ENCODE assay signal across 23 mouse cellular contexts in the genomic region with DNA sequence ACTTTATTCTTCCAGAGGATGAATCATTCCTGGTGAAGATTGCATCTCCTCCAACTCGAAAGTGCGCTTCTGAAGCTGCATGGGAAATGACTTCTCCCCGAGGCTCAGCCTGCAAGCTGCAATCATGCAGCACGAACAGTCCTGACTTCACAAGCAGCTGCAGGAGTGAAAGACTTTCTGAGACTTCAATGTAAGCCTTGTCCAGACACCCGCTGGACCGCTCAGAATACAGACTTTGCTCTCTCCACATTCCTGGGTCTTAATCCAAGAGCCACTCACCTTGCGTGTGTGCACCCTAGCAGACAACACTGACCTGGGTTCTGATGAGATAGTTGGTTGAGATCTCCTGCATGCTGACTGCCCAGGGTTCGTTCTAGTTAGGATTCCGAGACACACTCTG. TPM values are rescaled to one million over a fixed set of nuclear protein-coding genes. Genes with fewer than 3 reads are reported as not detected.
A peak's percentile ranks its signal among the peaks of the same experiment; 100 is the strongest.
DNase-seq lines count a peak whose midpoint lies in the region; ATAC-seq and TF ChIP-seq lines count a peak whose summit lies in the region.
"Had no signal": no experiment of that assay in that cellular context is flagged by ENCODE, and none has a peak within 500 bp of the region (broad histone marks: within the 10 kb centered on the region; RNA-seq: fewer than 3 reads in every experiment).

No protein-coding gene starts in this region.

- H3K9ac ChIP-seq in midbrain, postnatal 0 days (replicated peaks; ENCODE audit: low read length, poor library complexity, severe bottlenecking): no peak overlapping the region
- H3K9ac ChIP-seq in hindbrain, embryonic 15.5 days: no peak overlapping the region
- H3K9ac ChIP-seq in neural tube, embryonic 12.5 days: no peak overlapping the region
- H3K9ac ChIP-seq: forebrain, embryonic 15.5 days; liver, postnatal 0 days had no signal

- peaks cover 98% of the 10 kb centered on the region for H3K27me3 ChIP-seq in midbrain, embryonic 10.5 days (ENCODE audit: low read depth, poor library complexity, severe bottlenecking)
- peaks cover 38% of the 10 kb centered on the region for H3K27me3 ChIP-seq in midbrain, postnatal 0 days (ENCODE audit: insufficient read depth, low read length)
- peaks cover 93% of the 10 kb centered on the region for H3K27me3 ChIP-seq in hindbrain, embryonic 10.5 days (ENCODE audit: insufficient read depth, poor library complexity, severe bottlenecking)
- H3K27me3 ChIP-seq in hindbrain, embryonic 15.5 days: peaks cover 64% of the 10 kb centered on the region
- H3K27me3 ChIP-seq in neural tube, embryonic 12.5 days (replicated peaks): peaks cover 21% of the 10 kb centered on the region
- H3K27me3 ChIP-seq: megakaryocyte, embryonic 14.5 days had no signal

- H3K4me3 ChIP-seq in midbrain, embryonic 10.5 days: peak overlapping the region; percentile 29
- no peak overlapping the region for H3K4me3 ChIP-seq in midbrain, postnatal 0 days (ENCODE audit: low read depth, low read length)
- peak overlapping the region; percentile 16 for H3K4me3 ChIP-seq in hindbrain, embryonic 10.5 days
- no peak overlapping the region for H3K4me3 ChIP-seq in hindbrain, embryonic 15.5 days
- H3K4me3 ChIP-seq in neural tube, embryonic 12.5 days: no peak overlapping the region
- H3K4me3 ChIP-seq: erythroblast, embryonic 14.5 days; forebrain, embryonic 15.5 days; heart, adult 2 months; layer of hippocampus, adult 2 months; megakaryocyte, embryonic 14.5 days; myocyte had no signal

- 17% methylated on average over 9 of the region's 9 CpGs for WGBS in midbrain, embryonic 10.5 days
- 24% methylated on average over 9 of the region's 9 CpGs for WGBS in midbrain, postnatal 0 days
- 29% methylated on average over 9 of the region's 9 CpGs for WGBS in hindbrain, embryonic 10.5 days
- WGBS in hindbrain, embryonic 15.5 days: 26% methylated on average over 9 of the region's 9 CpGs
- 20% methylated on average over 9 of the region's 9 CpGs for WGBS in neural tube, embryonic 12.5 days

- H3K36me3 ChIP-seq in midbrain, embryonic 10.5 days: peaks cover 8% of the 10 kb centered on the region
- H3K36me3 ChIP-seq in midbrain, postnatal 0 days (ENCODE audit: insufficient read depth, low read length): no peaks in the 10 kb centered on the region
- peaks cover 6% of the 10 kb centered on the region for H3K36me3 ChIP-seq in hindbrain, embryonic 10.5 days
- no peaks in the 10 kb centered on the region for H3K36me3 ChIP-seq in hindbrain, embryonic 15.5 days
- no peaks in the 10 kb centered on the region for H3K36me3 ChIP-seq in neural tube, embryonic 12.5 days
- H3K36me3 ChIP-seq: forebrain, embryonic 15.5 days had no signal

- no peak overlapping the region for H3K4me2 ChIP-seq in midbrain, postnatal 0 days (ENCODE audit: low read depth, low read length, poor library complexity, severe bottlenecking)
- no peak overlapping the region for H3K4me2 ChIP-seq in hindbrain, embryonic 15.5 days
- peak overlapping the region; percentile 26 for H3K4me2 ChIP-seq in neural tube, embryonic 12.5 days (replicated peaks)
- H3K4me2 ChIP-seq: forebrain, embryonic 15.5 days had no signal

- TF ChIP-seq CTCF in midbrain, postnatal 0 days (IDR thresholded peaks at IDR 0.05): no peak

- peak overlapping the region; percentile 77 for H3K27ac ChIP-seq in midbrain, embryonic 10.5 days (replicated peaks)
- H3K27ac ChIP-seq in midbrain, postnatal 0 days (ENCODE audit: low read depth, low read length): no peak overlapping the region
- peak overlapping the region; percentile 77 for H3K27ac ChIP-seq in hindbrain, embryonic 10.5 days
- peak overlapping the region; percentile 7; the same call in 1 of the 2 replicates for H3K27ac ChIP-seq in hindbrain, embryonic 15.5 days (replicated peaks)
- H3K27ac ChIP-seq in neural tube, embryonic 12.5 days: no peak overlapping the region
- H3K27ac ChIP-seq: forebrain, embryonic 15.5 days; heart, adult 2 months; layer of hippocampus, adult 2 months had no signal

- H3K4me1 ChIP-seq in midbrain, embryonic 10.5 days: peaks cover 97% of the 10 kb centered on the region
- H3K4me1 ChIP-seq in midbrain, postnatal 0 days (ENCODE audit: insufficient read depth, low read length): no peaks in the 10 kb centered on the region
- H3K4me1 ChIP-seq in hindbrain, embryonic 10.5 days (replicated peaks): peaks cover 86% of the 10 kb centered on the region
- H3K4me1 ChIP-seq in hindbrain, embryonic 15.5 days (replicated peaks): peaks cover 7% of the 10 kb centered on the region; the same call in 1 of the 2 replicates
- peaks cover 55% of the 10 kb centered on the region for H3K4me1 ChIP-seq in neural tube, embryonic 12.5 days
- H3K4me1 ChIP-seq: megakaryocyte, embryonic 14.5 days had no signal

- peak; percentile 49 for DNase-seq in midbrain, embryonic 10.5 days (ENCODE audit: low spot score)
- DNase-seq in midbrain, postnatal 0 days (ENCODE audit: low spot score): no peak
- DNase-seq in hindbrain, embryonic 10.5 days (ENCODE audit: low spot score): peak; percentile 29
- no peak for DNase-seq in ovary, postnatal 10 days (ENCODE audit: low spot score)
- DNase-seq: cerebellum, adult 9-10 months; gastrocnemius, postnatal 14 days; heart, adult 2 months; kidney, adult 2 months; kidney, postnatal 10 days; left cerebral cortex, postnatal 4 days; liver, postnatal 0 days; lung, postnatal 14 days had no signal

- no peaks in the 10 kb centered on the region for H3K9me3 ChIP-seq in midbrain, embryonic 10.5 days (replicated peaks)
- H3K9me3 ChIP-seq in midbrain, postnatal 0 days (ENCODE audit: low read length): no peaks in the 10 kb centered on the region
- no peaks in the 10 kb centered on the region for H3K9me3 ChIP-seq in hindbrain, embryonic 10.5 days
- no peaks in the 10 kb centered on the region for H3K9me3 ChIP-seq in hindbrain, embryonic 15.5 days
- no peaks in the 10 kb centered on the region for H3K9me3 ChIP-seq in neural tube, embryonic 12.5 days
- H3K9me3 ChIP-seq: forebrain, embryonic 15.5 days; megakaryocyte, embryonic 14.5 days had no signal

- no peak for ATAC-seq in midbrain, postnatal 0 days (ENCODE audit: low FRiP score)
- ATAC-seq in hindbrain, embryonic 15.5 days (ENCODE audit: low FRiP score, low read depth): no peak
- no peak for ATAC-seq in neural tube, embryonic 12.5 days (ENCODE audit: low FRiP score, low read depth)
- ATAC-seq in erythroblast, adult 5-6 weeks (replicated peaks; ENCODE audit: low FRiP score, poor library complexity, severe bottlenecking): no peak
- ATAC-seq: forebrain, embryonic 15.5 days; liver, postnatal 0 days had no signal

RNA-seq across cellular contexts. Expression of a gene that starts 26.2 kb away (rescaled TPM):
- polyA plus RNA-seq in midbrain, embryonic 10.5 days (2016; fragmentation: Nextera tagmentation; extraction: Ambion mirVana): 33.6 and 34.3 TPM in 2 replicates
- total RNA-seq in midbrain, postnatal 0 days (2014; rRNA removed): 5.3 and 5.8 TPM in 2 replicates
- 4.4 and 4.5 TPM in 2 replicates for polyA plus RNA-seq in midbrain, postnatal 0 days (2015; fragmentation: Nextera tagmentation; extraction: Ambion mirVana)
- 47.6 and 54.6 TPM in 2 replicates for polyA plus RNA-seq in hindbrain, embryonic 10.5 days (2016; fragmentation: Nextera tagmentation; extraction: Ambion mirVana)
- polyA plus RNA-seq in hindbrain, embryonic 15.5 days (2015; fragmentation: Nextera tagmentation; extraction: Ambion mirVana): 14.0 and 16.3 TPM in 2 replicates
- polyA plus RNA-seq in neural tube, embryonic 12.5 days (2016; fragmentation: Nextera tagmentation; extraction: Ambion mirVana): 44.6 and 45.4 TPM in 2 replicates
- not detected in 2 replicates for total RNA-seq in erythroblast, adult 5-6 weeks (2015; ENCODE audit: low replicate concordance)
- total RNA-seq in erythroblast, adult 5-6 weeks (2017; ENCODE audit: low replicate concordance): not detected in 2 replicates
- total RNA-seq: adrenal gland, adult 18-20 months; gastrocnemius, postnatal 14 days; heart, adult 2 months; layer of hippocampus, adult 2 months; left cerebral cortex, postnatal 4 days; liver, adult 2 months had no signal
- polyA plus RNA-seq: erythroblast, embryonic 14.5 days; liver, adult 2 months; liver, postnatal 0 days; small intestine, adult 2 months had no signal

Comparison
In these comparisons a context has a peak if more than half of its experiments do, and no peak if none do; other contexts are left out.
1. DNase-seq: peak in midbrain, embryonic 10.5 days (single experiment) and hindbrain, embryonic 10.5 days (single experiment); none in midbrain, postnatal 0 days (single experiment) and ovary, postnatal 10 days (single experiment).
2. H3K27ac ChIP-seq: peak in midbrain, embryonic 10.5 days (single experiment), hindbrain, embryonic 10.5 days (single experiment) and hindbrain, embryonic 15.5 days (single experiment); none in midbrain, postnatal 0 days (single experiment) and neural tube, embryonic 12.5 days (single experiment).
3. H3K4me3 ChIP-seq: peak in midbrain, embryonic 10.5 days (single experiment) and hindbrain, embryonic 10.5 days (single experiment); none in midbrain, postnatal 0 days (single experiment), hindbrain, embryonic 15.5 days (single experiment) and neural tube, embryonic 12.5 days (single experiment).